Mouse (Mus musculus): ENCODE results near the gene Lrfn1. TPM values are rescaled to one million over a fixed set of nuclear protein-coding genes. Genes with fewer than 3 reads are reported as not detected.

Lrfn1 gene
- polyA plus RNA-seq, 1 experiment: not detected

DNA sequence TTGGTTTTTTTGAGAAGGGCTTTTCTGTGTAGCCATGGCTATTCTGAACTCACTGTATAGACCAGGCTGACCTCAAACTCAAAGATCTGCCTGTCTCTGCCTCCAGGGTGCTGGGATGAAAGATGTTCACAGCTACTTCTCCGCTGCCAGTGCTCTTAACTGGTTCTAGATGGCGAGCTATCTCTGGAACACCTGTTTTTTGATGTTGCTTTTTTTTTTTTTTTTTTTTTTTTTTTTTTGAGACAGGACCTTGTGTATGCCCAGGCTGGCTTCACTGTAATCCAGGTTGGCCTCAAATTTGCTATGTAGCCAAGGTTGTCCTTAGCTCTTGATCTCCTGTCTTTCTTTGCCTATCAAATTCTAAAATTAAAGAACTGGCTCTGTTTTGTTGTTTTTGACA, 13.0 kb upstream of the Lrfn1 start:
- Histone ChIP-seq H3K27ac (replicated peaks; ENCODE audit: low read depth, low read length) (no peak overlapping the region), H3K4me3 (ENCODE audit: insufficient read depth, low read depth, low read length) (no peak overlapping the region), H3K4me1 (ENCODE audit: control insufficient read depth, insufficient read depth, insufficient read length, low read length) (peaks cover 7% of the 10 kb centered on the region)

DNA sequence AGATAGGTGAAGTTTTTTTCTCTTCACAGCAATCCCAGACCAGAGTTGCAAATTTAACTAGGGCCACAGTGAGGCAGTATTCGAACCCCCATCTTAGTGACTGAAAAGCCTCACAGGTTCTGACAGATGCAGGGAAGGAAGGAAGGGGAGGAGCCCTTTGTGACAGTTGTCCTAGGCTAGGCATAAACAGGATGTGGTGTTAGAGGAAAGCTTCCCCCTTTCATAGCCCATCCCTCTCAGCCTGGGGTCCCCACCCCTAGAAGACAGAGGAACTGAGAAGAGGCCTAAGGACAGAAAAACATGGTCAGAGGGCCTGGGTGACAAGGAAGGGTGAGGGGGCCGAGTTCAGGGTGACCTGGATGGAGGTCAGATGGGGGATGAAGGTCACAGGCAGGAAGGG, 11.0 kb upstream of the Lrfn1 start:
- Histone ChIP-seq H3K4me1 (ENCODE audit: control insufficient read depth, insufficient read depth, insufficient read length, low read length) (peaks cover 7% of the 10 kb centered on the region), H3K4me3 (ENCODE audit: insufficient read depth, low read depth, low read length) (peak overlapping the region; percentile 49), H3K27ac (replicated peaks; ENCODE audit: low read depth, low read length) (peak overlapping the region; percentile 91)

DNA sequence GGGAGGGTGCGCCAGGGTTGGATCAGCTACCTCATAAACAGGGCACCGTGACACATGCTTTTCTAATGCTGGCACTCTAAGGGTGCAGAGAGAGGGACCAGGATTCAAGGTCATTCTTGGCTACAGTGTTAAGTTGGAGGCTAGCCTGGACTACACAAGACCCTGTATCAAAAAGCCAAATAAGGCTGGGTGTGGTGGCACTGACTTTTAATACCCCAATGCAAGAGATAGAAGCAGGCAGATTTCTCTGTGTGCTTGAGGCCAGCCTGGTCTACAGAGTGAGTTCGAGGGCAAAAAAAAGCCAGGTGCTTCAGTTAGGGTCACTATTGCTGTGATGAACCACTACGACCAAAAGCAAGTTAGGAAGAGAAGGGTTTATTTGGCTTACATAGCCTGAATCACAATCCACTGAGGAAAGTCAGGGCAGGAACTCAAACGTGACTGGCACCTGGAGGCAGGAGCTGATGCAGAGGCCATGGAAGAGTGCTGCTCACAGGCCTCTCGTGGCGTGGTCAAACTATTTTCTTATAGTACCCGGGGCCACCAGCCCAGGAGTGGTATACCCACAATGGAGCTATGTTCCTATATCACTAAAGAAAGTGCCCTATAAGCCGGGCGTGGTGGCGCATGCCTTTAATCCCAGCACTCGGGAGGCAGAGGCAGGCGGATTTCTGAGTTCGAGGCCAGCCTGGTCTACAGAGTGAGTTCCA, 9.8 kb upstream of the Lrfn1 start:
- Histone ChIP-seq H3K4me3 (ENCODE audit: insufficient read depth, low read depth, low read length) (no peak overlapping the region), H3K4me1 (ENCODE audit: control insufficient read depth, insufficient read depth, insufficient read length, low read length) (peaks cover 7% of the 10 kb centered on the region), H3K27ac (replicated peaks; ENCODE audit: low read depth, low read length) (peak overlapping the region; percentile 66)

DNA sequence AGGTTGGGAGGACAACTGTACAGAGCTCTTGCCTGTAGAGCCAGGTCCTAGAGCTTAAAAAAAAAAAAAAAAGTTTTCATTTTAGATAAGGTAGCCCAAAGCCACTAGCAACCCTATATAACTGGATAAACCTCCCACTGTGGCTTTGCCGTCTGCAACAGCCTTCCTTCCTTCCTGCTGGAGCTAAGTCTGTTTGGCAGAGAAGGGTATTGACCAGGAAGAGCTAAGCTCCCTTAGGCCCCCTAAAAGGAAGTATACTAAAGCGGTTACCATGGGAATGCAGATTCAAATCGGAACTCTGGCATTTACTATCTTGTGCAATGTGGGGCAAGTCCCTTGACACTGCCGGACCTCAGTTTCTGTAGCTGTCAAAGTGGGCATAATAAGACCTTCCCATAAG, 9.1 kb upstream of the Lrfn1 start:
- no peak overlapping the region; the same call in 1 of the 2 replicates for H3K27ac ChIP-seq (replicated peaks; ENCODE audit: low read depth, low read length)
- no peak overlapping the region for H3K4me3 ChIP-seq (ENCODE audit: insufficient read depth, low read depth, low read length)

DNA sequence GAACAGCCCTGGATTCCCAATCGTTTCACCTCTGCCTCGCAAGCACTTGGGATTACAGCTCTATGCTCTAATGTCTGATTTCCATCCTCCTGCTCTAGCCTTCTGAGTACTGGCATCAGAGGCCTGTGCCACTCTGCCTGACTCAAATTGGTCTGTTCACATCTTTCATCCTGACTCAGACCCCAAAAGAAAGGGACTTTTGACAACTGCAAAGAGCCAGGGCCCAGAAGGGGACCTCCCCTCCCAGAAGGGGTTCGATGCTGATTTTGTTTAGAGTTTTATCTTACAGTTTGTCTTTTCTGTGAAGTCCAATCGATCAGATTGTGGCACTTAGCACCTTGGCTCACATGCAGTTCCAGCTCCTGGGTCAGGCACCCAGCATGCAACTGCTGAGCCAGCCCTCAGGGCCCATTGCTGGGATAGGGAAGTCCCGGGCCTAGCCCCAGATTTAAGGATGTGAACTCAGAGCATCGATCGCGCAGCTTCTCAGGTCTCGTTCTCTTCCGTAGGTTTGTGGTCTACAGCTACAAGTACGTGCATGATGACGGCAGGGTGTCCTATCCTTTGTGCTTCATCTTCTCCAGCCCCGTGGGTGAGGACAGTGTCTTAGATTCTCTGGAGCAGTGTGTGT, 7.3 kb upstream of the Lrfn1 start:
- Histone ChIP-seq H3K27ac (replicated peaks; ENCODE audit: low read depth, low read length) (peak overlapping the region; percentile 15), H3K4me1 (ENCODE audit: control insufficient read depth, insufficient read depth, insufficient read length, low read length) (peaks cover 3% of the 10 kb centered on the region; the same call in 1 of the 2 replicates), H3K4me3 (ENCODE audit: insufficient read depth, low read depth, low read length) (no peak overlapping the region)

More for the DNA sequence above, 9.1 kb upstream of the Lrfn1 start:
- peaks cover 3% of the 10 kb centered on the region; the same call in 1 of the 2 replicates for H3K4me1 ChIP-seq (ENCODE audit: control insufficient read depth, insufficient read depth, insufficient read length, low read length)

DNA sequence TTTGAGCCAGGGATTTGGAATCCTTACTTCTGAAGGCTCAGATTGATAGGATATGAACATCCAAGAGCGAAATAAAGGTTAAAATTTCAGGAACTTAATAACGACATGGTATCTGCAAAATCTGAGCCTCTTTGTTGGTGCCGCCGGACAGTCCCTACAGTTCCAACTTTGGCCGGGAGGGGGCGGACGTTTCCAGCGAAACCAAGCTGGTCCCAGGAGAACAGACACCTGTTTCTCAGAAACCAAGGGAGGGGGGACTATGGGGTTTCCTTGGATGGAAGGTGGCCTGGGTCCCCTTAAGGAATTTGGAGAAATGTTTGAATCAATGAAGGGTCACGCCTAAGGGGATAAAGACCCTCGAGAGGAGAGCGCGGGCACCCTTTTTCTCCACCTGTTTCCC, 5.3 kb upstream of the Lrfn1 start:
- no peak overlapping the region for H3K4me3 ChIP-seq (ENCODE audit: insufficient read depth, low read depth, low read length)
- H3K4me1 ChIP-seq (ENCODE audit: control insufficient read depth, insufficient read depth, insufficient read length, low read length): no peaks in the 10 kb centered on the region
- H3K27ac ChIP-seq (replicated peaks; ENCODE audit: low read depth, low read length): no peak overlapping the region

DNA sequence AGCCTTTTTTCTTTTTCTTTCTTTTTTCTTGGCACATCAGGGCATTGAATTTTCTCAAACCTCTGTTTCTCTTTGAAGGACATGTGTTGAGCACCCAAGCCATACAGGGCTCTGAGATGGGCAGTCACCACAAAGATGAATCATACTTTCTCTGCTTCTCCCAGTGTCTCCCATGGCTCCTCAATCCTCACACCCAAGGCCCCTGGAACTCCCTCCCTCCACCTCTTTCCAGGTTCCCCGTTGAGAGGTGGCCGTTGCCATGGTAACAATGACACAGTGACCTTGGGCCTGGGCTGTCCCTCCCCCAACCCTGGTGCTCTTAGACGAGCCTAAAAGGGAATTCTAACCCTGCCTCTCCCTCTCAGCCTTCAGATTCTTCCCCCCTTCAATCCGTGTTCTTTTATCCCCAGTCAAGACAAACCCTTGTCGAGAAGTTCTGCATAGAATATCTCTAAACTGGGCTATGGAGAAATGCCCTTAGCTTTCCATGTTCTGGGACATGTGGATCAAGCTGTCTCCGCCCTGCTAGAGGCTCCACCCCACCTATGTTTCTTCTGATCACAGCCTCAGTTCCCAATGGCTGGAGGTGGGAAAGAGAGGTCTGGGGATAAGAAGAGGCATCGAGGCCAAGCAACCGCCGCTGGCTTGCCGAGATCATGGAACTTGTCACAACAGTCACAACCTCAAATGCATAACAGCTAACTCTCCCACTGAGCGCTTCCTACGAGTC, 4.5 kb upstream of the Lrfn1 start:
- no peaks in the 10 kb centered on the region for H3K4me1 ChIP-seq (ENCODE audit: control insufficient read depth, insufficient read depth, insufficient read length, low read length)
- H3K27ac ChIP-seq (replicated peaks; ENCODE audit: low read depth, low read length): no peak overlapping the region
- H3K4me3 ChIP-seq (ENCODE audit: insufficient read depth, low read depth, low read length): no peak overlapping the region

DNA sequence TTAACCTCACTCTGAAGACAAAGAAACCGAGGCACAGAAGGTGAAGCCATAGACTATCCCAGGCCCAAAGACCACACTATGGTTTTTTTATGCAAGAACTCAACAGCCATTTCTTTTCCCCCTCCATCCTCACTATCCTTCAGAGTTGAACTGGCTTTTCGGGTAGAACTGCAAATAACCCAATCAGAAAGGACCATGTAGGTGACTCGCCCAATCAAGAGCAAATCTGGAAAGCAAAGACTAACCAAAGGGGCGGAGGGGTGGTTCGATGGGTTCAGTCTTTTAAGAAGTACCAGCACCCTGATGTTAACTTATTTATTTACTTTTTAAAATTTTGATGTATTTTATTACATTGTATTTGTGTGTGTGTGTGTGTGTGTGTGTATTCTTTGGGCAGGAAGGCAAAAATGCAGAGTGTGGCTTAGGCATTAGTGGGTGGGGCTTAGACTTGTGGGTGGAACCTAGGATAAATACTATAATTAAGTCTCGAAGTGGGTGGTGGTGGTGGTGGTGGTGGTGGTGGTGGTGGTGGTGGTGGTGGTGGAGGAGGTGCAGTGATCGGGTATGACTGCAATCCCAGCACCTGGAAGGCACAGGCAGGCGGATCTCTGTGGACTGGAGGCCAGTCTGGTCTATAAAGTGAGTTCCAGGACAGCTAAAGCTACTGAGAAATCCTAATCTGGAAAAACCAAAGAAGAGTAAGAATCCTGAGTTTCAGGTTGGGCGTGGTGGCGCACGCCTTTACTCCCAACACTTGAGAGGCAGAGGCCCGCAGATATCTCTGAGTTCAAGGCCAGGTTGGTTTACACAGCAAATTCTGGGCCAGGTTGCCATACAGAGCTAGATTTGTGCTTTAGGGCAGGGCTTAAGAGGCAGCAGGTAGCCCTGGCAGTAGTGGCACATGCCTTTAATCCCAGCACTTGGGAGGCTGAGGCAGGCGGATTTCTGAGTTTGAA, 3.6 kb upstream of the Lrfn1 start:
- no peak overlapping the region for H3K27ac ChIP-seq (replicated peaks; ENCODE audit: low read depth, low read length)
- H3K4me3 ChIP-seq (ENCODE audit: insufficient read depth, low read depth, low read length): no peak overlapping the region

DNA sequence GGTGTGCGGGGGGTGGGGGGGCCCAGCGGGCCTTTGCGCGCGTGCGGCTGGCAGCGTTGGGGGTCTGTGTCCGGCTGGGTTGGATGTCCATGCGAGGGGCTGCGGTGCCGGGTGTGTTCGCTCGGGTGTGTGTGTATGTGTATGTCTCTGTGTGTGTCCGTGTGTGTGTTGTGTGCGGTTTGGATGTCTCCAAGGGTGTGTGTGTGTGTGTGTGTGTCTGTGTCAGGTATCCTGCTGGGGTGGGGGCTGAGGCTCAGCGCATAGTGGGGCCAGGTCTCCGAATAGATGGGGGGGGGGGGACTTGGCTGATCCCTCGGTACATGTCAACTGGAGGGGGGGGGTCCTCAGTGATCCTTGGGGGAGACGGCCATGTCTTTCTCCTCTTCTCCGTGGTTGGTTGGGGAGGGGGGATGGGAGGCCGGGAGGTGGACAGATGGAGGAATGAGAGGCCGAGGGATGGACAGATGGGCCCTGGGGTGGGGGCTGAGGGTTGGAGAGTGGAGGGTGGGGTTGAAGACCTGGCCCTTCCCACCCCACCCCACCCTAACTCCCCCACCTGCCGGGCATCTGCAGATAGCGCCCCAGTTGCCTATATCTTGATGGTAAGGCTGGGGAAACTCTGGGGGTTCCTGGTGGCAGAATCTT, 703 bp downstream of the Lrfn1 start:
- no peak overlapping the region for H3K27ac ChIP-seq (replicated peaks; ENCODE audit: low read depth, low read length)
- peak overlapping the region; percentile 48 for H3K4me3 ChIP-seq (ENCODE audit: insufficient read depth, low read depth, low read length)
- no peaks in the 10 kb centered on the region for H3K4me1 ChIP-seq (ENCODE audit: control insufficient read depth, insufficient read depth, insufficient read length, low read length)

More for the DNA sequence above, 3.6 kb upstream of the Lrfn1 start:
- no peaks in the 10 kb centered on the region for H3K4me1 ChIP-seq (ENCODE audit: control insufficient read depth, insufficient read depth, insufficient read length, low read length)

DNA sequence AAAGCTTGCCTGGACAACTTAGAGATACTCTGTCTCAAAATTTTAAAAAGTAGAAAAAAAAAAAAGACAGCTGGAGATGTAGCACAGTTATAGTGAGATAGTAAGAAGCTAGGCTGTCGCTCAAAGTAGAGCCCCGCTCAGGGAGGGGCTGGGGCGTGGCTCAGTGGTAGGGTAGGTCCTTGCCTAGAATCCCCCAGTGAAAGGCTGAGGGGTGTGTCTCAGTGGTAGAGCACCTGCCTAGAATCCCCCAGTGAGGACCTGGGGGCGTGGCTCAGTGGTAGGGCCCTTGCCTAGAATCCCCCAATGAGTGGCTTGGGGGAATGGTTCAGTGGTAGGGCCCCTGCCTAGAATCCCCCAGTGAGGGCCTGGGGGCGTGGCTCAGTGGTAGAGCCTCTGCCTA, 8.6 kb downstream of the Lrfn1 start:
- Histone ChIP-seq H3K4me3 (ENCODE audit: insufficient read depth, low read depth, low read length) (no peak overlapping the region), H3K4me1 (ENCODE audit: control insufficient read depth, insufficient read depth, insufficient read length, low read length) (no peaks in the 10 kb centered on the region), H3K27ac (replicated peaks; ENCODE audit: low read depth, low read length) (no peak overlapping the region)

DNA sequence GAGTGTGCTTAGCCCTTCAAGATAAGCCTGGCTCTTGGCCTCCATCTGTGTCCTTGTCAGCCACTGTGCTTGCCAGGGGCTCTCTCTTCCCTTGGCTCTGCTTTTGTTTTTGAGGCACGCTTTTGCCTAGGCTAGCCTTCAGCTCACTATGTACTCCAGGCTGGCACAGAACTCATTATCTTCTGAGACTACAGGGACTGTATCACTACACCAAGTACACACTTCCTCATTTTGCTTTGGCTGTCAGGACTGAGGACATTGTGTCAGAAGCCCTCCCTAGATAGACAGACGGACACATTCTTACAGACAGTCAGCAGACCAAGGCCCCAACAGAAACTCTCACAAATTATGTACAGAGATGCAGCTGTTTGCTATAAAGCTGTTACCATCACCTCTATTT, 11.0 kb downstream of the Lrfn1 start:
- Histone ChIP-seq H3K4me3 (ENCODE audit: insufficient read depth, low read depth, low read length) (no peak overlapping the region), H3K27ac (replicated peaks; ENCODE audit: low read depth, low read length) (no peak overlapping the region), H3K4me1 (ENCODE audit: control insufficient read depth, insufficient read depth, insufficient read length, low read length) (no peaks in the 10 kb centered on the region)

DNA sequence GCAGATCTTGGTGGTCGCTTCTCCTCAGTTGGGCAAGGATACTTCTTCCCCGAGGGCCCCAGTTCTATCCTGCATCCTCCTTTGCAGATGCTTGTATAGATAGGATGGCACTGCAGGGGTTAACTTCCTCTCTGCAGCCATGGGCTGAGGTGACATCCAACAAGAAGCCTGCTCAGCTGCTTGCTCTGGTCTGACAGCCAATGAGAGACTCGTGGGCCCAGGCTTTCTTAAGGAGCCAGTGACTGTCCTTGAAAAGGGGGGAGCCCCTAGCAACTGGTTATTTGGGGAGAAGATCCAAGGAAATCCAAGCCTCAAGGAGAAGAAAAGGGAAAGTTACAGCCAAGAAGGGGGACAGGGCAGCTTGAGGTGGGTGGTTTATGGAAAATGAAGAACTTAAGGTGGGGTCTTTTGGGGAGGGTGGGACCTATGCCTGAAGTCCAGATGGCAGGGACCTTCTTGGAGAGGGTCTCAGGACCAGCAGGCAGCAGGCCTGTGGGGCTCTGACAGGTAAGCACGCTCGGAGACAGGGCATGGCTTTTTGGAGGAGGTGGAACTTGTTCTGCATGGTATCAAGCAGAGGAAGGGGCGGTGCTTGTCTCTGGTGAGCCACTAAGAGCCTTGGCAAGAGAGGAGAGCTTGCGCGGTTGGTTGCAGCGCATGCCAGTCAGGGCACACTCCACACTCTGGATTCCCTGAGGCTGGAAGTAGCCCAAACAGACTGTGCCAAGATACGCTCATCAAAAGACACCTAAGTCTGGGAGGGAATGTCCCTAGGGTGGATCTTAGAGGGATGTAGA, 12.8 kb downstream of the Lrfn1 start:
- Histone ChIP-seq H3K4me3 (ENCODE audit: insufficient read depth, low read depth, low read length) (no peak overlapping the region), H3K27ac (replicated peaks; ENCODE audit: low read depth, low read length) (no peak overlapping the region), H3K4me1 (ENCODE audit: control insufficient read depth, insufficient read depth, insufficient read length, low read length) (no peaks in the 10 kb centered on the region)

DNA sequence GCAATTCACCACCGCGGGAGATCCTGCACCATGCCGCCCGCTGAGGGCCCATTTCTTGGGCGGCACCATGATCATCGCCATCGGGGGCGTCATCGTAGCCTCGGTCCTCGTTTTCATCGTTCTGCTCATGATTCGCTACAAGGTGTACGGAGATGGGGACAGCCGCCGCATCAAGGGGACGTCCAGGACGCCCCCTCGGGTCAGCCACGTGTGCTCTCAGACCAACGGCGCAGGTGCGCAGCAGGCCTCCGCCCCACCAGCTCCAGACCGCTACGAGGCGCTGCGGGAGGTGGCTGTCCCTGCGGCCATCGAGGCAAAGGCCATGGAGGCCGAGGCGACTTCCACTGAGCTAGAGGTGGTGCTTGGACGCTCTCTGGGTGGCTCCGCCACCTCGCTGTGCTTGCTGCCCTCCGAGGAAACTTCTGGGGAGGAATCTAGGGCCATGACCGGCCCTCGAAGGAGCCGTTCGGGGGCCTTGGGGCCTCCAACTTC, 15.0 kb downstream of the Lrfn1 start:
- Histone ChIP-seq H3K27ac (replicated peaks; ENCODE audit: low read depth, low read length) (no peak overlapping the region), H3K4me3 (ENCODE audit: insufficient read depth, low read depth, low read length) (peak overlapping the region; percentile 35; the same call in 1 of the 2 replicates), H3K4me1 (ENCODE audit: control insufficient read depth, insufficient read depth, insufficient read length, low read length) (no peaks in the 10 kb centered on the region)

Measured in brown adipose tissue, adult 24 weeks (tissue).